10 mouse cellular contexts compared by ENCODE assay signal in the genomic region with DNA sequence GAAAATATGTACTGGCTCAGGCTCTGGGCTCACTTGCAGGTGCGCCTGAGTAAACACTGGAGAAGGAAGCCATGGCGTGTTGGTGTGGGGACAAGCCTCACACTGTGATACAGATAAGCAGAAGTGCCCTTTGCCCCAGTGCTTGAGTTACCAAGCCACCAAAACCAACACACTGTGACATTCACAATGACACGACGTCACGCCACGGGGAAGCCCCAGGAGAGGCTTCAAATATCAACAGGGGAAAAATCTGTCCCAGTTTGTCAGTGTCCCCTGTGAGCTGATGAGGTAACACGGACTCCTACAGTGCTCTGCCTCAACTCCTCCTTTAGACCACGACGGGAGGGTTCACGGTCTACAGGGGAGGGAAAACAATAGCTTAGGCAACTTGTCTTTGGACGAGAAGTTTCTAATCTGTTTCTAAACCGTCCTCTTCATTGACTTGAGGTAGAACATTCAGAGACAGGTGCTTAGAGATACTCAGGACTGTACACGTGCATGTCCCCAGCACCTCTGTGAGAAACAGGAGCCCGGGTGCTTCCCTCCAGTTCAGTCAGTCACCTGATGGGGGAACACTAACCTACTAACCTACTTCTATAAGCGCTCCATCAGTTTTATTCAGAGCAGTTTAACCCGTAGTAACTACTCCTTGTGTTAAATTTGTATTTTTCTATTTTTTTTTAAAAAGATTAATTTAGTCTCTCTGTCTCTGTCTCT.
DNase-seq lines count a peak whose midpoint lies in the region; ATAC-seq lines count a peak whose summit lies in the region.
"Had no signal": no experiment of that assay in that cellular context is flagged by ENCODE, and none has a peak within 500 bp of the region (broad histone marks: within the 10 kb centered on the region; RNA-seq: fewer than 3 reads in every experiment).

No protein-coding gene starts in this region.

- ATAC-seq in heart, embryonic 11.5 days (replicated peaks; ENCODE audit: insufficient number of reproducible peaks, low FRiP score, low TSS enrichment) = no peak
- peak; percentile 97 for ATAC-seq in intestine, embryonic 16.5 days
- ATAC-seq in erythroid progenitor cell, adult 5-6 weeks (replicated peaks; ENCODE audit: low FRiP score, poor library complexity, severe bottlenecking) = no peak

- H3K36me3 ChIP-seq in heart, embryonic 11.5 days (ENCODE audit: control insufficient read depth, insufficient read depth, low read length) = no peaks in the 10 kb centered on the region
- H3K36me3 ChIP-seq in intestine, embryonic 16.5 days (ENCODE audit: control insufficient read depth, insufficient read depth, low read length) = no peaks in the 10 kb centered on the region
- H3K36me3 ChIP-seq in megakaryocyte, embryonic 14.5 days (replicated peaks; ENCODE audit: low read length) = peaks cover 88% of the 10 kb centered on the region
- H3K36me3 ChIP-seq: hindbrain, embryonic 10.5 days; neural tube, embryonic 13.5 days had no signal

- H3K27me3 ChIP-seq in heart, embryonic 11.5 days (ENCODE audit: control insufficient read depth, insufficient read depth, low read length) = no peaks in the 10 kb centered on the region
- H3K27me3 ChIP-seq in intestine, embryonic 16.5 days (replicated peaks; ENCODE audit: control insufficient read depth, insufficient read depth, low read length) = no peaks in the 10 kb centered on the region
- H3K27me3 ChIP-seq in megakaryocyte, embryonic 14.5 days (replicated peaks) = no peaks in the 10 kb centered on the region
- H3K27me3 ChIP-seq: neural tube, embryonic 13.5 days had no signal

- no peak overlapping the region for H3K4me2 ChIP-seq in heart, embryonic 11.5 days
- H3K4me2 ChIP-seq in intestine, embryonic 16.5 days (ENCODE audit: low read depth, low read length) = peak overlapping the region; percentile 46; the same call in 1 of the 2 replicates
- H3K4me2 ChIP-seq: neural tube, embryonic 13.5 days had no signal

- no peaks in the 10 kb centered on the region for H3K9me3 ChIP-seq in heart, embryonic 11.5 days (replicated peaks; ENCODE audit: control insufficient read depth, low read length)
- no peaks in the 10 kb centered on the region for H3K9me3 ChIP-seq in intestine, embryonic 16.5 days (ENCODE audit: control insufficient read depth, low read length)
- H3K9me3 ChIP-seq in megakaryocyte, embryonic 14.5 days = no peaks in the 10 kb centered on the region
- H3K9me3 ChIP-seq: hindbrain, embryonic 10.5 days; neural tube, embryonic 13.5 days had no signal

- H3K9ac ChIP-seq in heart, embryonic 11.5 days (ENCODE audit: low read depth, low read length) = no peak overlapping the region
- no peak overlapping the region for H3K9ac ChIP-seq in intestine, embryonic 16.5 days (ENCODE audit: low read depth, low read length)
- H3K9ac ChIP-seq: neural tube, embryonic 13.5 days had no signal

- no peak overlapping the region for H3K4me3 ChIP-seq in heart, embryonic 11.5 days (ENCODE audit: low read depth, low read length)
- peak overlapping the region; percentile 19; the same call in 1 of the 2 replicates for H3K4me3 ChIP-seq in intestine, embryonic 16.5 days (ENCODE audit: low read length)
- H3K4me3 ChIP-seq in megakaryocyte, embryonic 14.5 days (replicated peaks) = peak overlapping the region; percentile 40
- H3K4me3 ChIP-seq: hindbrain, embryonic 10.5 days; neural tube, embryonic 13.5 days had no signal

- DNase-seq in heart, postnatal 4 days = peak; percentile 43
- DNase-seq in thymus, postnatal 14 days = peak; percentile 66
- DNase-seq in adrenal gland, adult 18-20 months (ENCODE audit: low spot score in 2 of 2) = no peak
- DNase-seq in gastrocnemius, postnatal 14 days = no peak

- WGBS in heart, embryonic 11.5 days (ENCODE audit: insufficient replicate concordance) = 55% methylated on average over 16 of the region's 16 CpGs
- 57% methylated on average over 16 of the region's 16 CpGs for WGBS in intestine, embryonic 16.5 days

- H3K4me1 ChIP-seq in heart, embryonic 11.5 days (ENCODE audit: control insufficient read depth, insufficient read depth, low read length) = peaks cover 9% of the 10 kb centered on the region
- H3K4me1 ChIP-seq in intestine, embryonic 16.5 days (ENCODE audit: control insufficient read depth, insufficient read depth, low read length) = peaks cover 11% of the 10 kb centered on the region
- H3K4me1 ChIP-seq in megakaryocyte, embryonic 14.5 days = peaks cover 76% of the 10 kb centered on the region

- intact Hi-C loops in gastrocnemius, postnatal 14 days (cut with DNase I; ENCODE audit: low total_unique reads) = no loop called here

- no peak overlapping the region for H3K27ac ChIP-seq in heart, embryonic 11.5 days (ENCODE audit: low read depth, low read length)
- H3K27ac ChIP-seq in intestine, embryonic 16.5 days (ENCODE audit: low read length) = peak overlapping the region; percentile 68
- H3K27ac ChIP-seq: hindbrain, embryonic 10.5 days had no signal

Comparison
In these comparisons a context has a peak if more than half of its experiments do, and no peak if none do; other contexts are left out.
1. DNase-seq: peak in heart, postnatal 4 days (single experiment) and thymus, postnatal 14 days (single experiment); none in adrenal gland, adult 18-20 months (0 of 2) and gastrocnemius, postnatal 14 days (single experiment).